8 mouse cellular contexts compared by ENCODE assay signal in the genomic region with DNA sequence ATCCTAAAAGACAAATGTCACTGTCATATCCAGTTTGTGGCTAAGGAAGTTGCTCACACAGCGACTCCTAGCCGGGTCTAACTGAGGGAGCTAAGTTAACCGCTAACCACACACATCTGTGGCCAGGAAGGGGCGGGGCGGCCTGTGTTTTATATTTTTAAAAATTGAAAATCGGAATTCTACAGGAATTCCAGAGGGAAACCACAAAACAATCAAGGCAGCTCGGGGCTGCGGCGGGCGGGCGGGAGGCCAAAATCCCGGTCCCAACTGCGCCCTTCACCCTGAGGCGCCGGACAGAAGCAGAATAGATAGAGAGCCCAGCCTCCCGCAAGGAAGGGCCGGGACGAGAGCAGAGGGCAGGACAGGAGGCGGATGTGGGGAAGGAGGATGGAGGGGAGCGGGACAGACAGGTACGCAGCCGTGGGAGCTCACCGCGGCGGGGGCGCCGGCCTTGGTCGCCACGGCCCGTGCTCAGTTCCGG. TPM values are rescaled to one million over a fixed set of nuclear protein-coding genes. Genes with fewer than 3 reads are reported as not detected.
DNase-seq lines count a peak whose midpoint lies in the region; ATAC-seq and TF ChIP-seq lines count a peak whose summit lies in the region.

No protein-coding gene starts in this region.

- no peak for TF ChIP-seq CTCF in kidney, postnatal 0 days (IDR thresholded peaks at IDR 0.05; ENCODE audit: low read depth)

- peak overlapping the region; percentile 90 for H3K9ac ChIP-seq in forebrain, embryonic 11.5 days (ENCODE audit: low read length)
- H3K9ac ChIP-seq in kidney, postnatal 0 days (ENCODE audit: low read depth, low read length), result peak overlapping the region; percentile 67

- under 1% methylated on average over 31 of the region's 31 CpGs for WGBS in forebrain, embryonic 11.5 days
- under 1% methylated on average over 30 of the region's 31 CpGs for WGBS in kidney, postnatal 0 days

- peaks cover under 1% of the 10 kb centered on the region; the same call in 1 of the 2 replicates for H3K36me3 ChIP-seq in forebrain, embryonic 11.5 days (ENCODE audit: control insufficient read depth, insufficient read depth, low read length)
- H3K36me3 ChIP-seq in kidney, postnatal 0 days (ENCODE audit: insufficient read depth, low read length), result no peaks in the 10 kb centered on the region

- no peaks in the 10 kb centered on the region for H3K27me3 ChIP-seq in forebrain, embryonic 11.5 days (ENCODE audit: control insufficient read depth, insufficient read depth, low read length)
- H3K27me3 ChIP-seq in kidney, postnatal 0 days (ENCODE audit: insufficient read depth, low read length), result no peaks in the 10 kb centered on the region

- H3K4me1 ChIP-seq in forebrain, embryonic 11.5 days (replicated peaks; ENCODE audit: control insufficient read depth, insufficient read depth, low read length), result no peaks in the 10 kb centered on the region; the same call in 1 of the 2 replicates
- H3K4me1 ChIP-seq in kidney, postnatal 0 days (replicated peaks; ENCODE audit: insufficient read depth, low read length), result no peaks in the 10 kb centered on the region; the same call in 1 of the 2 replicates

- peak; percentile 74 for ATAC-seq in forebrain, embryonic 11.5 days (replicated peaks; ENCODE audit: low FRiP score)
- ATAC-seq in kidney, postnatal 0 days (replicated peaks; ENCODE audit: low FRiP score, low read depth), result peak; percentile 5

- peak overlapping the region; percentile 70 for H3K4me2 ChIP-seq in forebrain, embryonic 11.5 days (ENCODE audit: low read depth, low read length, severe bottlenecking)
- H3K4me2 ChIP-seq in kidney, postnatal 0 days (ENCODE audit: low read length), result peak overlapping the region; percentile 84

- peak; percentile 43 for DNase-seq in kidney, adult 18-20 months
- DNase-seq in kidney, postnatal 14 days, result no peak
- peak; percentile 64 for DNase-seq in MEL-GATA-1-ER (ENCODE audit: extremely low read depth, low read depth)
- DNase-seq in forebrain, embryonic 11.5 days (ENCODE audit: low spot score), result no peak
- DNase-seq in kidney, postnatal 0 days (ENCODE audit: low spot score), result peak; percentile 39
- DNase-seq in mesoderm, embryonic 11.5 days (ENCODE audit: low read depth, low spot score), result peak; percentile 8
- DNase-seq in thymus, postnatal 4 days, result peak; percentile 68
- no peak for DNase-seq in layer of hippocampus, postnatal 36 days

- H3K27ac ChIP-seq in forebrain, embryonic 11.5 days (ENCODE audit: low read depth, low read length), result no peak overlapping the region; the same call in 1 of the 2 replicates
- peak overlapping the region; percentile 48; the same call in 1 of the 2 replicates for H3K27ac ChIP-seq in kidney, postnatal 0 days

- H3K4me3 ChIP-seq in forebrain, embryonic 11.5 days (ENCODE audit: low read depth, low read length), result peak overlapping the region; percentile 85
- H3K4me3 ChIP-seq in kidney, postnatal 0 days (replicated peaks; ENCODE audit: low read depth, low read length), result peak overlapping the region; percentile 83

- H3K9me3 ChIP-seq in forebrain, embryonic 11.5 days (ENCODE audit: control insufficient read depth, low read length), result no peaks in the 10 kb centered on the region
- H3K9me3 ChIP-seq in kidney, postnatal 0 days (replicated peaks; ENCODE audit: low read length), result no peaks in the 10 kb centered on the region

RNA-seq across cellular contexts. Expression of a gene that starts 0.4 kb away (rescaled TPM):
- 124 and 136 TPM in 2 replicates for polyA plus RNA-seq in forebrain, embryonic 11.5 days (2014; fragmentation: Nextera tagmentation; extraction: Ambion mirVana)
- 23.9 and 26.9 TPM in 2 replicates for polyA plus RNA-seq in kidney, postnatal 0 days (2015; fragmentation: Nextera tagmentation; extraction: Ambion mirVana)
- 1 to 10 TPM in 1 of 2 experiments, under 1 TPM in 1; 0.85 to 1.5 TPM for total RNA-seq in layer of hippocampus, postnatal 36 days (2021)

RNA-seq across cellular contexts. Expression of a gene that starts 29.5 kb away (rescaled TPM):
- polyA plus RNA-seq in forebrain, embryonic 11.5 days (2014; fragmentation: Nextera tagmentation; extraction: Ambion mirVana), result 3.3 and 3.4 TPM in 2 replicates
- 47.7 and 51.2 TPM in 2 replicates for polyA plus RNA-seq in kidney, postnatal 0 days (2015; fragmentation: Nextera tagmentation; extraction: Ambion mirVana)
- 100 to 1,000 TPM; 105 to 113 TPM for total RNA-seq in layer of hippocampus, postnatal 36 days (2021)

Comparison
In these comparisons a context has a peak if more than half of its experiments do, and no peak if none do; other contexts are left out.
1. DNase-seq: peak in kidney, adult 18-20 months (single experiment), MEL-GATA-1-ER (single experiment), kidney, postnatal 0 days (single experiment), mesoderm, embryonic 11.5 days (single experiment) and thymus, postnatal 4 days (single experiment); none in kidney, postnatal 14 days (single experiment), forebrain, embryonic 11.5 days (single experiment) and layer of hippocampus, postnatal 36 days (0 of 2).
2. RNA of a gene that starts 29.5 kb away (polyA plus RNA-seq): 47.7 to 51.2 TPM in kidney, postnatal 0 days; 3.3 to 3.4 TPM in forebrain, embryonic 11.5 days; every median in the first group is over 10 times any median in the second.